Mouse (Mus musculus): ENCODE measurements around the gene Mast3. TPM values are rescaled to one million over a fixed set of nuclear protein-coding genes. Genes with fewer than 3 reads are reported as not detected.

The Mast3 gene
- polyA plus RNA-seq, 1 experiment from 2014 or later = 12.0 TPM

- WGBS = 32% methylated on average over 11 of the region's 11 CpGs
- H3K27me3 ChIP-seq (ENCODE audit: poor library complexity, severe bottlenecking) = peaks cover 48% of the 10 kb centered on the region
- peaks cover 12% of the 10 kb centered on the region for H3K36me3 ChIP-seq (replicated peaks)
- 0 out of 2 replicates have a peak overlapping the region, but pooled peaks have one; percentile 0 for H3K4me3 ChIP-seq
- H3K9me3 ChIP-seq = no peaks in the 10 kb centered on the region
- DNase-seq (ENCODE audit: extremely low spot score, low spot score) = peak; percentile 58
- no peak overlapping the region for H3K27ac ChIP-seq
- peaks cover 39% of the 10 kb centered on the region for H3K4me1 ChIP-seq
These were observed 52.7 kb downstream of the Mast3 start for GRCm38 (mm10) chr8:70752000-70752764.

- H3K9me3 ChIP-seq = no peaks in the 10 kb centered on the region
- no peak overlapping the region for H3K27ac ChIP-seq
- no peak overlapping the region for H3K4me3 ChIP-seq
- no peaks in the 10 kb centered on the region for H3K36me3 ChIP-seq (replicated peaks)
- peaks cover 28% of the 10 kb centered on the region for H3K4me1 ChIP-seq
- peaks cover 55% of the 10 kb centered on the region for H3K27me3 ChIP-seq (ENCODE audit: poor library complexity, severe bottlenecking)
- WGBS = 88% methylated on average over 13 of the region's 13 CpGs
- DNase-seq (ENCODE audit: extremely low spot score, low spot score) = no peak
These were observed 54.6 kb downstream of the Mast3 start for GRCm38 (mm10) chr8:70750128-70750680.

- H3K36me3 ChIP-seq (replicated peaks) = no peaks in the 10 kb centered on the region
- H3K27me3 ChIP-seq (ENCODE audit: poor library complexity, severe bottlenecking) = peaks cover 62% of the 10 kb centered on the region
- H3K4me1 ChIP-seq = peaks cover 22% of the 10 kb centered on the region
- WGBS = 82% methylated on average over 19 of the region's 19 CpGs
- no peak overlapping the region for H3K4me3 ChIP-seq
- no peak for DNase-seq (ENCODE audit: extremely low spot score, low spot score)
- H3K27ac ChIP-seq = no peak overlapping the region
- H3K9me3 ChIP-seq = no peaks in the 10 kb centered on the region; the same call in 1 of the 2 replicates
These were observed 55.7 kb downstream of the Mast3 start for GRCm38 (mm10) chr8:70749097-70749674.

DNA sequence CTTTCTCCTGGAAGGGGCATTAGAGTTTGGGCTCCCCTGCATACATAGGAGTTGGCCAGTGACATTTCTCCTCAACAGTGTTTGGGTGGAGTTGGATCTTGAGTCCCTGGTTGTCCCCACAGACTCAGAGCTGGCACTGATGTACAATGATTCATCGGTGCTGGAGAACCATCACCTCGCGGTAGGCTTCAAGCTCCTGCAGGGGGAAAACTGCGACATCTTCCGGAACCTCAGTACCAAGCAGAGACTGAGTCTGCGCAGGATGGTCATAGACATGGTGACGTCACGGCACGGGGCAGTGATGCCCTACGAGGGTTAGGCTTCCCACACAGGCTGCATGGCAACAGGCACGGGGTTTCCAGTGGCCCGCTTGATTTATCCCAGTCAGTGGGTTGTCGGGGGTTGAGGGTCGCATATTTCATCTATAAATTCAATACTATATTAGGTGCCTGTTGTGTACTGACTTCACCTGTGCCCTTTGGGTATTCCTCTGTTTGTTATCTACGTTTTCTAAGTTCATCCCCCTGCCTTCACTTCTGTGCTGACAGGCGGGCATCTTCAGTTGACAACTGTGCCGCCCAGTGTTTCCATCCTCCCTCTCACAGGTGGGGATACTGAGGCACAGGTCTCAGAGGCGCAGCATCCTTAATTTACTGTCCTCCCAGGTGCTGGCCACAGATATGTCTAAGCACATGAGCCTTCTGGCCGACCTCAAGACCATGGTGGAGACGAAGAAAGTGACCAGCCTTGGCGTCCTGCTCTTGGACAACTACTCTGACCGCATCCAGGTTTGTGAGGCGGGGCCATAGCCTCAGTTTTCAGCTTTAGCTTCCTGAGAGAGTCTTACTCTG, 56.4 kb downstream of the Mast3 start:
- no peak overlapping the region for H3K27ac ChIP-seq
- no peaks in the 10 kb centered on the region for H3K36me3 ChIP-seq (replicated peaks)
- H3K4me1 ChIP-seq = peaks cover 24% of the 10 kb centered on the region
- H3K27me3 ChIP-seq (ENCODE audit: poor library complexity, severe bottlenecking) = peaks cover 70% of the 10 kb centered on the region
- DNase-seq (ENCODE audit: extremely low spot score, low spot score) = no peak
- 87% methylated on average over 23 of the region's 23 CpGs for WGBS
- H3K4me3 ChIP-seq = no peak overlapping the region
- no peaks in the 10 kb centered on the region; the same call in 1 of the 2 replicates for H3K9me3 ChIP-seq

DNA sequence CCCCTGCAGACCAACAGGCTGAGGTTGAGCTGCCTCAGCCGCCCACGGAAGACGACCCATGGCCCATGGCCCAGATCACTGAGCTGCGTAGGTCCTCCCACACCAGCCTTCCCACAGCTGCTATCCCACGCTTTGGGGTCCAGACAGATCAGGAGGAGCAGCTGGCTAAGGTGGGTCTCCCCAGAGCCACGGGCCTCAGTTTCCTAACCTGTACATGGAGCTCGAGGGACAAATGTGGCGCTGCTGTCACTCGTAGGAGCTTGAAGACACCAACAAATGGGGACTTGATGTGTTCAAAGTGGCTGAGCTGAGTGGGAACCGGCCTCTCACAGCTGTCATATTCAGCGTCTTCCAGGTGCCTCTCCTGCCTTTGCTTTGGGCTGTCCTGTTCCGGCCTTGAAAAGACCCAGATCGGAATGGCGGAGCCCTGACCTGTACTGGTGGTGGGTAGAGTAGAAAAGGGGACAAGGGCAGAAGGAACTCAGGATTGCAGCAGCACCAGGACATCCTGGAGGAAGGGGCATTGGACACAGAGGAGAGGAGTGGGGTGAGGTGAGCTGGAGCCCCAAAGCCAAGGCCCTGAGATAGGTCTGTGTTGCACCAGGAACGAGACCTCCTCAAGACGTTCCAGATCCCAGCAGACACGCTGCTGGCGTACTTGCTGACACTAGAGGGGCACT, 57.5 kb downstream of the Mast3 start:
- Histone ChIP-seq H3K36me3 (replicated peaks) (no peaks in the 10 kb centered on the region), H3K4me3 (no peak overlapping the region), H3K27me3 (ENCODE audit: poor library complexity, severe bottlenecking) (peaks cover 81% of the 10 kb centered on the region), H3K9me3 (no peaks in the 10 kb centered on the region; the same call in 1 of the 2 replicates), H3K4me1 (peaks cover 24% of the 10 kb centered on the region), H3K27ac (no peak overlapping the region)
- 88% methylated on average over 18 of the region's 18 CpGs for WGBS
- no peak for DNase-seq (ENCODE audit: extremely low spot score, low spot score)

GRCm38 (mm10) chr8:70746676-70747075, 58.2 kb downstream of the Mast3 start:
- H3K4me1 ChIP-seq = peaks cover 25% of the 10 kb centered on the region
- WGBS = 79% methylated on average over 9 of the region's 9 CpGs

DNA sequence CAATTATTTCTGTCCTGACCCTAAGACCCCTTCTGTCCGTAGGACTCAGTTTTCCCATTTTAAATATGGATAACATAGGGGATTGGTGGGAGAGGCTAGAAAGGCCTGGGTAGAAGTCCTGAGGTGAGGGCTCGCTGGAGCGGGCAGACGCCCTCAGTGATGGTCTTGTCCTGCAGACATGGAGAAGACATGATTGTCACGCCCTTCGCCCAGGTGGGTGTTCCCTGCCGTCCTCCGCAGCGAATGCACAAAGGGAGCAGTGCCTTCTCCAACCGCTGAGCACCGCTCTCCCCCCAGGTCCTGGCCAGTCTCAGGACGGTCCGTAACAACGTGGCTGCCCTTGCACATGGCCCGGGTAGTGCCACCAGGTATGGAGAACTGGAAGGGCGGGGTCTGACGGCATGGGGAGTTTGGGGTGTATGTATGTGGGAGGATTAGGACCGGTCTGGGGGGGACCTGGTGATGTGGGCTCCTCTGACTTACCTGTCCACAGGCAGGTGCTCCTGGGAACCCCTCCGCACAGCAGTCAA, 59.1 kb downstream of the Mast3 start:
- H3K27me3 ChIP-seq (ENCODE audit: poor library complexity, severe bottlenecking) = peaks cover 97% of the 10 kb centered on the region
- DNase-seq (ENCODE audit: extremely low spot score, low spot score) = no peak
- WGBS = 54% methylated on average over 19 of the region's 19 CpGs
- peaks cover 27% of the 10 kb centered on the region for H3K4me1 ChIP-seq
- H3K4me3 ChIP-seq = no peak overlapping the region
- no peaks in the 10 kb centered on the region for H3K36me3 ChIP-seq (replicated peaks)
- no peaks in the 10 kb centered on the region; the same call in 1 of the 2 replicates for H3K9me3 ChIP-seq
- H3K27ac ChIP-seq = no peak overlapping the region

More at GRCm38 (mm10) chr8:70746676-70747075, 58.2 kb downstream of the Mast3 start:
- H3K27ac ChIP-seq = no peak overlapping the region
- no peaks in the 10 kb centered on the region; the same call in 1 of the 2 replicates for H3K9me3 ChIP-seq
- no peak overlapping the region for H3K4me3 ChIP-seq
- no peak for DNase-seq (ENCODE audit: extremely low spot score, low spot score)
- H3K36me3 ChIP-seq (replicated peaks) = no peaks in the 10 kb centered on the region
- peaks cover 88% of the 10 kb centered on the region for H3K27me3 ChIP-seq (ENCODE audit: poor library complexity, severe bottlenecking)

- WGBS = 60% methylated on average over 11 of the region's 11 CpGs
- peaks cover 27% of the 10 kb centered on the region for H3K4me1 ChIP-seq
- H3K4me3 ChIP-seq = no peak overlapping the region
- no peak overlapping the region for H3K27ac ChIP-seq
- H3K27me3 ChIP-seq (ENCODE audit: poor library complexity, severe bottlenecking) = peaks cover 100% of the 10 kb centered on the region
- no peaks in the 10 kb centered on the region for H3K36me3 ChIP-seq (replicated peaks)
- H3K9me3 ChIP-seq = no peaks in the 10 kb centered on the region; the same call in 1 of the 2 replicates
- no peak for DNase-seq (ENCODE audit: extremely low spot score, low spot score)
These were observed 60.0 kb downstream of the Mast3 start for GRCm38 (mm10) chr8:70744806-70745205.

DNA sequence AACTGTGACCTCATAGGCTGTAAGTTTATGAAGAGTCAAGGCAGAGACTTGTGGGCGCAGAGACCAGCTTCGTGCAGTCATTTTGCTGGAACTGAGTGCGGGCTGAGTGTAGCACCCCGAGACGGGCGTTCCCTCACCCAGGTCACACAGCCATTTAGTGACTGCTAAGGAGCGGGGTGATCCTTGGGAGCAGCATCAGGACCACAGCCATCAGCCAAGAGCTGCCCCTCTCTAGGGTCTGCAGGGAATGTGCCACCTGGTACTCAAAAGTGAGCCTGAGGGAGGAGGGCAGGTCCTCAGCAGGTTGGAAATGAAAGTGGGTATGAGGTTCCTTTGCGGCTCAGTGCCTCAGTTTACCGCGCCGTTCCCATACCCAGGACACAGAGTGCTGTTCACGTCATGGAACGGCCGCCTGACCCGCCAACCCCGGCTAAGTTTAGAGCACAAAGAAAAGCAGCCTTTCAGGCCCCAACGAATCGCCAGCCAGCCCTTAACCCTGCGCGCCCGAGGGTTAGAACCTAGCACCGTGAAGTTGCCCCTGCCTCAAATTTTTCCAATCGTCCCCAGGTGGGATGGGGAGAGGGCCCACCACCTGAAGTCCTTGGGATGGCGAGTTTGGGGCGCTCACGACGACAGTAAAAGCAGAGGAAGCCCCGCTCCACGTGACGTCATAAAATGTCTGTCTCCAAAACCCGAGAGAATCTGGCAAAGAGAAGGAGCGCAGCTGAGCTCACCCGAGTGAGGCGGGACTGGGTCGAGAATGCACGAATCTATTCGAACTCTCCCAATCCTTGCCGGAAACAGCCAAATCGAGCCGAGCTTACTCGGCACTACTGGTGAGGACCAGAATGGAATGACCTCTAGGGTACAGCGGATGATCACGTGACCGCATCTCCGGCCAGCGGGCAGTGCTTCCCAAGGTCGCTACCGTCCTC, 60.9 kb downstream of the Mast3 start:
- Histone ChIP-seq H3K4me1 (peaks cover 27% of the 10 kb centered on the region), H3K36me3 (replicated peaks) (no peaks in the 10 kb centered on the region), H3K27ac (peak overlapping the region; percentile 60; the same call in 1 of the 2 replicates), H3K27me3 (ENCODE audit: poor library complexity, severe bottlenecking) (peaks cover 93% of the 10 kb centered on the region), H3K4me3 (peak overlapping the region; percentile 46), H3K9me3 (no peaks in the 10 kb centered on the region; the same call in 1 of the 2 replicates)
- no peak for DNase-seq (ENCODE audit: extremely low spot score, low spot score)
- WGBS = 4% methylated on average over 48 of the region's 48 CpGs

GRCm38 (mm10) chr8:70742981-70743655, 61.7 kb downstream of the Mast3 start:
- 2% methylated on average over 38 of the region's 38 CpGs for WGBS
- DNase-seq (ENCODE audit: extremely low spot score, low spot score) = no peak
- peak overlapping the region; percentile 60 for H3K27ac ChIP-seq

More at GRCm38 (mm10) chr8:70742981-70743655, 61.7 kb downstream of the Mast3 start:
- Histone ChIP-seq H3K4me3 (peak overlapping the region; percentile 46), H3K36me3 (replicated peaks) (no peaks in the 10 kb centered on the region), H3K9me3 (no peaks in the 10 kb centered on the region; the same call in 1 of the 2 replicates), H3K27me3 (ENCODE audit: poor library complexity, severe bottlenecking) (peaks cover 91% of the 10 kb centered on the region), H3K4me1 (peaks cover 27% of the 10 kb centered on the region)

Measured in forebrain, embryonic 10.5 days (tissue).